Mouse (Mus musculus) midbrain, embryonic 14.5 days (tissue): Measurements from ENCODE around the gene Tcerg1l. TPM values are rescaled to one million over a fixed set of nuclear protein-coding genes. Genes with fewer than 3 reads are reported as not detected.
A peak's percentile ranks its signal among the peaks of the same experiment; 100 is the strongest.

Experiments used
- ATAC-seq: fragments of 200-750 bp; cut with Nextera tagmentation; 2 replicates; pipeline ENCODE4 v1.8.0; 2017; ENCODE audit warnings: moderate number of reproducible peaks, moderate library complexity; ENCODE audit not compliant: low FRiP score, low TSS enrichment
- DNase-seq: peaks from one replicate; pipeline ENCODE4 v3.0.0-alpha.2; 2015
- H3K27ac ChIP-seq: fragments of 300-500 bp; sonication (generic); replicated peaks from 2 replicates; pipeline ENCODE4 v1.5.1; 2014; ENCODE audit warnings: mild to moderate bottlenecking, low read depth, low read length, moderate library complexity
- H3K27me3 ChIP-seq: fragments of 300-500 bp; sonication (generic); 2 replicates; pipeline ENCODE4 v1.6.1; 2014; ENCODE audit warnings: low read length, control low read depth, mixed read lengths; ENCODE audit not compliant: control insufficient read depth, insufficient read depth
- H3K36me3 ChIP-seq: fragments of 300-500 bp; sonication (generic); 2 replicates; pipeline ENCODE4 v1.6.1; 2014; ENCODE audit warnings: low read length, control low read depth; ENCODE audit not compliant: control insufficient read depth, insufficient read depth
- H3K4me1 ChIP-seq: fragments of 300-500 bp; sonication (generic); 2 replicates; pipeline ENCODE4 v1.6.1; 2014; ENCODE audit warnings: mild to moderate bottlenecking, antibody characterized with exemption, low read length, control low read depth; ENCODE audit not compliant: control insufficient read depth, insufficient read depth
- H3K4me2 ChIP-seq: fragments of 300-500 bp; sonication (generic); 2 replicates; pipeline ENCODE4 v1.6.1; 2014; ENCODE audit warnings: mild to moderate bottlenecking, low read length, moderate library complexity
- H3K4me3 ChIP-seq: fragments of 300-500 bp; sonication (generic); replicated peaks from 2 replicates; pipeline ENCODE4 v1.5.1; 2014; ENCODE audit warnings: low read depth, low read length
- H3K9ac ChIP-seq: fragments of 300-500 bp; sonication (generic); replicated peaks from 2 replicates; pipeline ENCODE4 v1.6.1; 2014; ENCODE audit warnings: mild to moderate bottlenecking, low read length, moderate library complexity
- H3K9me3 ChIP-seq: fragments of 300-500 bp; sonication (generic); 2 replicates; pipeline ENCODE4 v1.6.1; 2016; ENCODE audit warnings: low read length, control low read depth, mixed read lengths; ENCODE audit not compliant: control insufficient read depth
- WGBS: fragments of 180-500 bp; shearing (Covaris S2); extraction: QIAGEN DNeasy Blood & Tissue Kit; methylation state at CpG from one replicate; pipeline ENCODE4 v1.1.7; 2014; 5-methylcytosine and 5-hydroxymethylcytosine counted together
- polyA plus RNA-seq: library from polyadenylated mRNA; unstranded; fragments of >200 nt; fragmentation: Nextera tagmentation; extraction: Ambion mirVana; gene quantifications from 2 replicates; pipeline ENCODE4 v1.2.1, GENCODE M21; 2014

Gene Tcerg1l
- 18.7 and 24.2 TPM in 2 replicates for polyA plus RNA-seq

- peak; percentile 85 for DNase-seq
- Histone ChIP-seq H3K9ac (peak within 1 kb of the TSS; percentile 71), H3K4me2 (peak within 1 kb of the TSS; percentile 98), H3K4me1 (peaks cover 7% of the 10 kb centered on the region; the same call in 1 of the 2 replicates), H3K36me3 (no peaks in the 10 kb centered on the region), H3K27ac (peak within 1 kb of the TSS; percentile 74), H3K27me3 (no peaks in the 10 kb centered on the region; the same call in 1 of the 2 replicates), H3K9me3 (no peaks in the 10 kb centered on the region), H3K4me3 (peak within 1 kb of the TSS; percentile 56)
- under 1% methylated on average over 59 of the region's 76 CpGs for WGBS
- peak; percentile 75 for ATAC-seq
Observed at GRCm38 (mm10) chr7:138397485-138398181, at the start of gene Tcerg1l. TSS of gene Tcerg1l (minus strand) at chr7:138397730.

DNA sequence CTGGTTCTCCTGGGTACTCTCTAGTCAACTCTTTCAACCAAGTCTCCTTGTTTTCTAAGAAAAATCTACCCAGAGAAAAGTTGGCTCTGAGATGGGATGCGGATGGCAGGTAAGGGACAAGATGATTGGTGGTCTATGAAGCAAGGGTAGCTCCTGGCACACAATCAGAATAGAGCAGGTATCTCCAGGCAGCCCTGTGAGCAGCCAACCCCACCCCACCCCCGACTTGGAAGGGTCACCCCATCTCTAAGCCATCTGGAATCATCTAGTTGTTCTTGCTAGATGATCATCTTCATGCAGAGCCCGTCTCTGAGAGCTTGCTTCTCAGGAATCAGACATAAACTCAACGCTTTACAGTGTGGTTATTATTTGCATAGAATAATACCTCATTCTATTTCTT, 44.6 kb upstream of the Tcerg1l start:
- DNase-seq (no peak), ATAC-seq (no peak)
- Histone ChIP-seq H3K4me1 (no peaks in the 10 kb centered on the region), H3K27ac (no peak overlapping the region), H3K27me3 (no peaks in the 10 kb centered on the region), H3K36me3 (no peaks in the 10 kb centered on the region), H3K9me3 (no peaks in the 10 kb centered on the region), H3K9ac (no peak overlapping the region), H3K4me3 (no peak overlapping the region), H3K4me2 (no peak overlapping the region)
- 75% methylated on average over 4 of the region's 4 CpGs for WGBS

DNA sequence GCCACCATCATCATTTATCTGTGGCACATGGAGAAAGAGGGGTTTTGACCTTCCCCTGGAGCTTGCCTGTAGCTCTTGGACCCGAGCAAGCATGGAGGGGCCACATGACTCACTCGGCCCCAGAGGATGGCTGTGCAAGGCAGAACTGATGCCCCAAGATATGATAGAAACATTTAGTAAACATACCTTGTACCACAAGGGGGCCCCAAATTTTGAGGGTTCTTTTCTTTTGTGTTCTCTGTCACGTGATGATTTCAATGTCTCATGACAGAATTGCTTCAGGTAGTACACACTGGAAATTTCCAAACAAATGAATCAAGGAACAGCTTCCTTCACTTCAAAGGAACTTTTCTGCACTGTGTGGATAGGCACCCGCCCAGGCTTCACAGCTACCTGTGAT, 35.0 kb upstream of the Tcerg1l start:
- no peak for DNase-seq
- WGBS: 68% methylated on average over 4 of the region's 4 CpGs

GRCm38 (mm10) chr7:138431456-138431855, 33.9 kb upstream of the Tcerg1l start:
- no peak overlapping the region for H3K9ac ChIP-seq
- H3K9me3 ChIP-seq: no peaks in the 10 kb centered on the region
- H3K4me1 ChIP-seq: no peaks in the 10 kb centered on the region
- H3K36me3 ChIP-seq: no peaks in the 10 kb centered on the region
- no peak for ATAC-seq
- no peak overlapping the region for H3K27ac ChIP-seq
- H3K27me3 ChIP-seq: no peaks in the 10 kb centered on the region
- H3K4me2 ChIP-seq: no peak overlapping the region
- H3K4me3 ChIP-seq: no peak overlapping the region
- no peak for DNase-seq

More for the DNA sequence above, 35.0 kb upstream of the Tcerg1l start:
- Histone ChIP-seq H3K4me3 (no peak overlapping the region), H3K9me3 (no peaks in the 10 kb centered on the region), H3K9ac (no peak overlapping the region), H3K27ac (no peak overlapping the region), H3K36me3 (no peaks in the 10 kb centered on the region), H3K27me3 (no peaks in the 10 kb centered on the region), H3K4me1 (no peaks in the 10 kb centered on the region), H3K4me2 (no peak overlapping the region)
- ATAC-seq: no peak

DNA sequence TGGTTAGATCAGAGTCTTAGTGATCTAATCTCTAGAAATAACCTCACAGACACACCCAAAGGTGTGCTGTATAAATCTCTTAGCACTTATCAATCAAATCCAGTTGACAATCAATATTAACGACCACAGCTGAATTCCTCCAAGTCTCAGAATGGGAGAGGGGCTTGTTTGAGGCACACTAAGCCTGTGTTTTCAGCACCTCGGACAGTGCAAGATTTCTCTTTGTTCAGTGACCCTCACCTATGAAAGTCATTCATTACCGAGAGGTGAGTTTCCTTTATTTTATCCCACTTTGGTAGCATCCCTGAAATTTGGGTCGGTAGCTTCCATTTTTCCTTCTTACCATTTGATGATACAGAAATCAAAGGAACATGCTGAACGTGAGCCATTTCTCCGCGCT, 32.4 kb upstream of the Tcerg1l start:
- no peaks in the 10 kb centered on the region for H3K4me1 ChIP-seq
- H3K4me3 ChIP-seq: no peak overlapping the region
- no peaks in the 10 kb centered on the region for H3K36me3 ChIP-seq
- 62% methylated on average over 7 of the region's 7 CpGs for WGBS
- no peak overlapping the region for H3K27ac ChIP-seq
- no peaks in the 10 kb centered on the region for H3K27me3 ChIP-seq
- DNase-seq (no peak), ATAC-seq (no peak)
- no peak overlapping the region for H3K4me2 ChIP-seq
- no peak overlapping the region for H3K9ac ChIP-seq
- no peaks in the 10 kb centered on the region for H3K9me3 ChIP-seq

- Histone ChIP-seq H3K4me3 (no peak overlapping the region), H3K27me3 (no peaks in the 10 kb centered on the region), H3K36me3 (no peaks in the 10 kb centered on the region), H3K9ac (no peak overlapping the region), H3K4me1 (no peaks in the 10 kb centered on the region), H3K27ac (no peak overlapping the region), H3K4me2 (no peak overlapping the region), H3K9me3 (no peaks in the 10 kb centered on the region)
- DNase-seq (no peak), ATAC-seq (no peak)
- 38% methylated on average over 1 of the region's 1 CpGs for WGBS
Observed at GRCm38 (mm10) chr7:138428826-138429225, 31.3 kb upstream of the Tcerg1l start.

DNA sequence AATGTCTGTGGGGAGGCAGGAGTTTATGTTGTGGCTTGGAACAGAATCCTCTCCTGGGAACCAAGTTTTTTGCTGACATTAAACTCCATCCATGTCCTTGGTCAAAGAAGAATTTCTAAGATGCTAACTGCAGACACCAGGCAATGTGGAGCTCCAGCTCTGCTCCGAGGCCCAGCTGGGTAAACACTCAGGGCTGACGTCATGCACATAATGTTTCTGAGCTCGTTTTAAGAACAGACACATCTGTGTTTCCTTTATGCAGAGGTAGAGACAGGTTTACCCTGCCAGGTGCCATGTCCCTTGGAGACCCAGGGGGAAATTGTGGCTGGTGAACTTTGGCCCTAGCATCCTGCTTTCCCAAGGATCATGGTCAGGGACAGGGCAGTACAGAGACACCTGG, 29.9 kb upstream of the Tcerg1l start:
- ATAC-seq: no peak
- 72% methylated on average over 3 of the region's 3 CpGs for WGBS
- H3K4me2 ChIP-seq: no peak overlapping the region

DNA sequence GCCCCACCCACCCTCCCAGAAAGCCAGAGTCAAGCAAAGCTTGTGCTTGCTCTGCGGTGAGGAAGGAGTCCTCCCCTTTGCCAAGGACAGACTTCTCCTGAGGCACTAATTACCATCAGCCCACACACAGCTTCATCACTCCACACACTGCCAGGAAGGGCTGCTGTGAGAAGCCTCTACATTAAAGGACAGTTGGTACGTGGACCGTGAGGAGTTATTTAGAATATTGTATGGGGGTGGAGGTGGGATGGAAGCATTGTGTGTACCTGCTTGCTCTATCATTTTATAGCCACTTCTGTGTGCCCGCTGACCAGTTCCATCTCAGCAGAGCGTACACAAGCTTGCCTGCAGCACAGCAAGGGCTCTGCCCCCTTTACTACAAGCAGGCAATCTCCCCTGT, 16.0 kb upstream of the Tcerg1l start:
- ATAC-seq: no peak
- Histone ChIP-seq H3K36me3 (no peaks in the 10 kb centered on the region), H3K9ac (no peak overlapping the region), H3K27me3 (no peaks in the 10 kb centered on the region), H3K4me3 (no peak overlapping the region), H3K9me3 (no peaks in the 10 kb centered on the region), H3K27ac (no peak overlapping the region), H3K4me1 (no peaks in the 10 kb centered on the region), H3K4me2 (no peak overlapping the region)
- WGBS: 68% methylated on average over 5 of the region's 5 CpGs
- no peak for DNase-seq

More for the DNA sequence above, 29.9 kb upstream of the Tcerg1l start:
- no peak for DNase-seq
- H3K4me1 ChIP-seq: no peaks in the 10 kb centered on the region
- H3K9me3 ChIP-seq: no peaks in the 10 kb centered on the region
- no peak overlapping the region for H3K27ac ChIP-seq
- no peak overlapping the region for H3K9ac ChIP-seq
- H3K27me3 ChIP-seq: no peaks in the 10 kb centered on the region
- H3K4me3 ChIP-seq: no peak overlapping the region
- H3K36me3 ChIP-seq: no peaks in the 10 kb centered on the region

DNA sequence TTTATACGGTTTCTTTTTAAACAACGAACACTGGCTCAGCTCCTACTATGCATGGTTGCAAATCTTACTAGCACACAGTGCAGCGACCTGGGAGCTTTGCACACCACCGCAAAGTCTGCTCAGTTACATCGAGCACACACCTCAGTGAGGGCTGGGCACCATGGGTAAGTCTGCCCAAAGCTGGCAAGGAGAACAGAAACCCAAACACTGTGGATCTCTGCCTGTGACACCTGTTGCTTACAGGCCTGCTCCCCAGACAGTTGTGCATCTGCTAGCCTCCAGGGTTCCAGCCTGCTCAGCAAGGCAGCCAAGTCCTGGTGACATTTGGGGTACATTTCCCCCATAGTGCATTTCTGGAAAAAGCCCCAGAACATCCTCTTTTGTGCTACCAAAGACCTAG, 4.1 kb upstream of the Tcerg1l start:
- WGBS: 90% methylated on average over 5 of the region's 5 CpGs
- Histone ChIP-seq H3K4me1 (peaks cover 7% of the 10 kb centered on the region; the same call in 1 of the 2 replicates), H3K27ac (no peak overlapping the region), H3K9me3 (no peaks in the 10 kb centered on the region), H3K4me3 (no peak overlapping the region), H3K9ac (no peak overlapping the region), H3K27me3 (no peaks in the 10 kb centered on the region), H3K4me2 (no peak overlapping the region), H3K36me3 (no peaks in the 10 kb centered on the region)
- DNase-seq: no peak
- ATAC-seq: no peak
